Mouse (Mus musculus) hindbrain, embryonic 15.5 days (tissue): ENCODE measurements around the gene Xkr8. TPM values are rescaled to one million over a fixed set of nuclear protein-coding genes. Genes with fewer than 3 reads are reported as not detected.
"Not testable (repeated sequence)": the region's sequence is repeated elsewhere in the genome, so short reads cannot be mapped to it uniquely, and the experiment has no call there.

ENCODE experiments used
- ATAC-seq: fragments of 200-750 bp; cut with Nextera tagmentation; 2 replicates; pipeline ENCODE4 v1.8.0; 2017; ENCODE audit warnings: low read depth, moderate number of reproducible peaks, moderate TSS enrichment; ENCODE audit not compliant: low FRiP score
- H3K27ac ChIP-seq: fragments of 300-500 bp; sonication (generic); replicated peaks from 2 replicates; pipeline ENCODE4 v1.5.1; 2015; ENCODE audit warnings: mild to moderate bottlenecking, inconsistent platforms
- H3K27me3 ChIP-seq: fragments of 300-500 bp; sonication (generic); 2 replicates; pipeline ENCODE4 v1.6.1; 2015; ENCODE audit warnings: control low read depth, inconsistent platforms
- H3K36me3 ChIP-seq: fragments of 300-500 bp; sonication (generic); 2 replicates; pipeline ENCODE4 v1.6.1; 2015; ENCODE audit warnings: control low read depth, inconsistent platforms
- H3K4me1 ChIP-seq: fragments of 300-500 bp; sonication (generic); replicated peaks from 2 replicates; pipeline ENCODE4 v1.6.1; 2015; ENCODE audit warnings: control low read depth, inconsistent platforms
- H3K4me2 ChIP-seq: fragments of 300-500 bp; sonication (generic); 2 replicates; pipeline ENCODE4 v1.6.1; 2015; ENCODE audit warnings: moderate library complexity, mild to moderate bottlenecking, inconsistent platforms
- H3K4me3 ChIP-seq: fragments of 300-500 bp; sonication (generic); 2 replicates; pipeline ENCODE4 v1.5.1; 2015; ENCODE audit warnings: mild to moderate bottlenecking, inconsistent platforms
- H3K9ac ChIP-seq: fragments of 300-500 bp; sonication (generic); 2 replicates; pipeline ENCODE4 v1.6.1; 2015; ENCODE audit warnings: inconsistent platforms
- H3K9me3 ChIP-seq: fragments of 300-500 bp; sonication (generic); 2 replicates; pipeline ENCODE4 v1.6.1; 2016; ENCODE audit warnings: control low read depth, inconsistent platforms
- WGBS: fragments of 180-500 bp; shearing (Covaris S2); methylation state at CpG from one replicate; pipeline ENCODE4 v1.1.7; 2015; 5-methylcytosine and 5-hydroxymethylcytosine counted together
- polyA plus RNA-seq: library from polyadenylated mRNA; unstranded; fragments of >200 nt; fragmentation: Nextera tagmentation; extraction: Ambion mirVana; gene quantifications from 2 replicates; pipeline ENCODE4 v1.2.1, GENCODE M21; 2015

Xkr8 gene
- polyA plus RNA-seq = 4.9 and 5.4 TPM in 2 replicates

- 3% methylated on average over 31 of the region's 34 CpGs for WGBS
- H3K27ac ChIP-seq = peak within 1 kb of the TSS; percentile 40
Observed at GRCm38 (mm10) chr4:132732148-132732684, at the start of gene Xkr8. TSS of gene Xkr8 (minus strand) at chr4:132732546.

GRCm38 (mm10) chr4:132780288-132780687 is 47.9 kb upstream of the Xkr8 start:
- peaks cover 28% of the 10 kb centered on the region; the same call in 1 of the 2 replicates for H3K36me3 ChIP-seq
- H3K4me1 ChIP-seq = no peaks in the 10 kb centered on the region
- H3K9ac ChIP-seq = no peak overlapping the region
- H3K4me2 ChIP-seq = no peak overlapping the region
- H3K27ac ChIP-seq = no peak overlapping the region
- H3K9me3 ChIP-seq = no peaks in the 10 kb centered on the region
- ATAC-seq = no peak
- no peak overlapping the region for H3K4me3 ChIP-seq
- H3K27me3 ChIP-seq = no peaks in the 10 kb centered on the region
- 92% methylated on average over 4 of the region's 4 CpGs for WGBS

More at GRCm38 (mm10) chr4:132732148-132732684, at the start of gene Xkr8:
- peak; percentile 95 for ATAC-seq
- Histone ChIP-seq H3K9me3 (no peaks in the 10 kb centered on the region), H3K9ac (peak within 1 kb of the TSS; percentile 61), H3K36me3 (no peaks in the 10 kb centered on the region; the same call in 1 of the 2 replicates), H3K4me3 (peak within 1 kb of the TSS; percentile 52), H3K27me3 (no peaks in the 10 kb centered on the region), H3K4me2 (peak within 1 kb of the TSS; percentile 68), H3K4me1 (peaks cover 10% of the 10 kb centered on the region)

GRCm38 (mm10) chr4:132778562-132779201 is 46.3 kb upstream of the Xkr8 start:
- Histone ChIP-seq H3K4me1 (no peaks in the 10 kb centered on the region), H3K36me3 (peaks cover 41% of the 10 kb centered on the region), H3K4me3 (no peak overlapping the region), H3K9me3 (no peaks in the 10 kb centered on the region), H3K27me3 (no peaks in the 10 kb centered on the region), H3K9ac (no peak overlapping the region), H3K27ac (no peak overlapping the region), H3K4me2 (no peak overlapping the region)
- WGBS = 95% methylated on average over 6 of the region's 6 CpGs
- no peak for ATAC-seq

GRCm38 (mm10) chr4:132776764-132777163 is 44.4 kb upstream of the Xkr8 start:
- Histone ChIP-seq H3K27ac (no peak overlapping the region), H3K4me3 (no peak overlapping the region), H3K27me3 (no peaks in the 10 kb centered on the region), H3K9ac (no peak overlapping the region), H3K9me3 (no peaks in the 10 kb centered on the region), H3K4me1 (no peaks in the 10 kb centered on the region), H3K4me2 (no peak overlapping the region), H3K36me3 (peaks cover 47% of the 10 kb centered on the region)
- WGBS = 84% methylated on average over 5 of the region's 5 CpGs
- no peak for ATAC-seq

- H3K27me3 ChIP-seq = no peaks in the 10 kb centered on the region
- ATAC-seq = no peak
- H3K27ac ChIP-seq = no peak overlapping the region
- no peak overlapping the region for H3K9ac ChIP-seq
- H3K4me1 ChIP-seq = no peaks in the 10 kb centered on the region
- no peak overlapping the region for H3K4me3 ChIP-seq
- WGBS = 90% methylated on average over 3 of the region's 3 CpGs
- H3K9me3 ChIP-seq = no peaks in the 10 kb centered on the region
- H3K36me3 ChIP-seq = peaks cover 50% of the 10 kb centered on the region
- no peak overlapping the region for H3K4me2 ChIP-seq
Observed at GRCm38 (mm10) chr4:132774905-132775304, 42.6 kb upstream of the Xkr8 start.

DNA sequence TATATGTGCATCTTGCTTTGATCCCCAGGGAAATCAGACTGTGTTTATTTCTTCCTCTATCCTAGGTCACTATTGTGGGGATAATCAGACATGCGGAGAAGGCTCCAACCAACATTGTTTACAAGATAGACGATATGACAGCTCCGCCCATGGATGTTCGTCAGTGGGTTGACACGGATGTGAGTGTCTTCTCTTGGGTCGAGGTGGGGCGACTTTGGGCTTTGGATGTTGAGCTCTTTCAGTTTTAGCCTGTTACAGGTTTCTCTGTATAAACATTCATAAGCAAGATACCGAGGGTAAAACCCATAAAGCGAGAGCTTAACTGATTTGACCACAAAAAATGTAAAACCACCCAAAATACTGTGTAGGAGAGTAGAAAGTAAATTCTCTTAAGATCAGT is 39.4 kb upstream of the Xkr8 start:
- no peaks in the 10 kb centered on the region for H3K27me3 ChIP-seq
- no peak for ATAC-seq
- no peak overlapping the region for H3K9ac ChIP-seq
- H3K36me3 ChIP-seq = peaks cover 36% of the 10 kb centered on the region
- no peak overlapping the region for H3K4me3 ChIP-seq
- H3K9me3 ChIP-seq = no peaks in the 10 kb centered on the region
- H3K4me2 ChIP-seq = no peak overlapping the region
- 90% methylated on average over 9 of the region's 9 CpGs for WGBS
- no peak overlapping the region for H3K27ac ChIP-seq
- peaks cover 14% of the 10 kb centered on the region for H3K4me1 ChIP-seq

GRCm38 (mm10) chr4:132767914-132768876 is 35.8 kb upstream of the Xkr8 start, which contains the start of gene Rpa2:
TSS of gene Rpa2 (plus strand) at chr4:132768332.
- WGBS = under 1% methylated on average over 71 of the region's 71 CpGs
- peak; percentile 98 for ATAC-seq
- H3K27ac ChIP-seq = peak within 1 kb of the TSS; percentile 56; the same call in 1 of the 2 replicates

DNA sequence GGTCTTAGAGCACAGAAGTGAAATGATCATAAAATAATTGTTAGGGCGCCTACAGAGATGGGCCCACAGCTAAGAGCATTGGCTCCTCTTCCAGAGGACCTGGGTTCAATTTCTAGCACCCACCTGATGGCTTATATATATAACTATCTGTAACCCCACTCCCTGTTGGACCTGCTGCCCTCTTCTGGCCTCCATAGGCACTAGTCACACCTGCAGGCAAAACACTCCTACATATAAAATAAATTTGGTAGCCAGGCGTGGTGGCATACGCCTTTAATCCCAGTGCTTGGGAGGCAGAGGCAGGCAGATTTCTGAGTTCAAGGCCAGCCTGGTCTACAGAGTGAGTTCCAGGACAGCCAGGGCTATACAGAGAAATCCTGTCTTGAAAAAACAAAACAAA is 30.8 kb upstream of the Xkr8 start:
- not testable (repeated sequence) for H3K4me3 ChIP-seq, H3K4me1 ChIP-seq, H3K36me3 ChIP-seq, H3K9me3 ChIP-seq, ATAC-seq, H3K4me2 ChIP-seq, H3K9ac ChIP-seq, H3K27ac ChIP-seq, H3K27me3 ChIP-seq
- 91% methylated on average over 3 of the region's 3 CpGs for WGBS

More at GRCm38 (mm10) chr4:132767914-132768876, 35.8 kb upstream of the Xkr8 start, which contains the start of gene Rpa2:
- Histone ChIP-seq H3K9me3 (no peaks in the 10 kb centered on the region), H3K4me2 (peak within 1 kb of the TSS; percentile 98), H3K4me1 (peaks cover 14% of the 10 kb centered on the region), H3K9ac (peak within 1 kb of the TSS; percentile 66), H3K36me3 (peaks cover 6% of the 10 kb centered on the region), H3K4me3 (peak within 1 kb of the TSS; percentile 92), H3K27me3 (no peaks in the 10 kb centered on the region)

DNA sequence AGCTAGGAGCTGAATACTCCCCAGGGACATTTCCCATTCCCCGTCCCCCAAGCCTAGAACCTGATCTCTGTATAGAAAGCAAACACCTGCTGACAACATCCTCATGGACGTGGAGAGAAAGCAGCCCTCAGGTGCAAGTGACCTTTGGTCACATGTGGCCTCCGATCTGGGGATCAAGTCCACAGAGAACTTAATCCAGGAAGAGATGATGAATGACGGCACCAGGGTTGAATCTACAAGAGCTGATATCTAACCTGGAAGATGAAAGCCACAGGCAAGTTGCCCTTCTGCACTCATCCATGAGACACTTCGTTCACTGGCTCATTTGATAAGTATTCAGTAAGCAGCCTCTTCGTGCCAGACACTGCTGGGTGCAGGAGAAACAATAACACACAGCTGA is 30.3 kb upstream of the Xkr8 start:
- H3K4me2 ChIP-seq = no peak overlapping the region
- H3K27me3 ChIP-seq = peaks cover 5% of the 10 kb centered on the region
- peaks cover 2% of the 10 kb centered on the region; the same call in 1 of the 2 replicates for H3K4me1 ChIP-seq
- H3K4me3 ChIP-seq = no peak overlapping the region
- no peaks in the 10 kb centered on the region for H3K9me3 ChIP-seq
- no peak for ATAC-seq
- no peaks in the 10 kb centered on the region for H3K36me3 ChIP-seq
- no peak overlapping the region for H3K27ac ChIP-seq
- 79% methylated on average over 6 of the region's 6 CpGs for WGBS
- H3K9ac ChIP-seq = no peak overlapping the region

GRCm38 (mm10) chr4:132760296-132760695 is 27.9 kb upstream of the Xkr8 start:
- no peak for ATAC-seq

GRCm38 (mm10) chr4:132757633-132758351 is 25.4 kb upstream of the Xkr8 start:
- no peak overlapping the region for H3K27ac ChIP-seq
- H3K9ac ChIP-seq = no peak overlapping the region
- H3K4me2 ChIP-seq = no peak overlapping the region
- H3K4me3 ChIP-seq = no peak overlapping the region
- WGBS = 87% methylated on average over 7 of the region's 7 CpGs
- peaks cover 21% of the 10 kb centered on the region for H3K27me3 ChIP-seq
- no peaks in the 10 kb centered on the region for H3K9me3 ChIP-seq
- H3K36me3 ChIP-seq = no peaks in the 10 kb centered on the region
- H3K4me1 ChIP-seq = peaks cover 11% of the 10 kb centered on the region
- no peak for ATAC-seq

More at GRCm38 (mm10) chr4:132760296-132760695, 27.9 kb upstream of the Xkr8 start:
- Histone ChIP-seq H3K4me1 (peaks cover 11% of the 10 kb centered on the region), H3K4me2 (no peak overlapping the region), H3K36me3 (no peaks in the 10 kb centered on the region), H3K9me3 (no peaks in the 10 kb centered on the region), H3K9ac (no peak overlapping the region), H3K27ac (no peak overlapping the region), H3K4me3 (no peak overlapping the region), H3K27me3 (peaks cover 21% of the 10 kb centered on the region)
- 69% methylated on average over 3 of the region's 3 CpGs for WGBS
